Mouse (Mus musculus) T-helper 2 cell (primary cell): ENCODE data around the gene Fermt1.

Experiments
- in situ Hi-C: fragments of 300-600 bp; cut with MboI, MseI; formaldehyde crosslinking; loops from one replicate; pipeline ENCODE4 v1.15.1; 2025; ENCODE audit warnings: high pct_unique_total_duplicates

The Fermt1 gene

GRCm38 (mm10) chr2:132861456-132861855 lies 84.2 kb downstream of the Fermt1 start:
- in situ Hi-C loops, result no loop called here

GRCm38 (mm10) chr2:132860435-132860834 lies 85.3 kb downstream of the Fermt1 start:
- in situ Hi-C loops, result no loop called here

- in situ Hi-C loops, result no loop called here
Observed at GRCm38 (mm10) chr2:132856333-132856732, 89.4 kb downstream of the Fermt1 start.
